Mouse (Mus musculus) G1E (cell line): ENCODE results near the gene Ebf3.

Source experiments
- CTCF ChIP-seq: IDR thresholded peaks from 2 replicates; pipeline ENCODE4 v1.5.1; 2012; ENCODE audit warnings: low read depth, low read length, inconsistent platforms, mixed read lengths
- POLR2AphosphoS5 ChIP-seq: IDR thresholded peaks from 2 replicates; pipeline ENCODE4 v1.6.1; 2012; ENCODE audit warnings: low read depth, low read length, inconsistent platforms; ENCODE audit not compliant: insufficient replicate concordance
- TAL1 ChIP-seq: conservative IDR thresholded peaks from 2 replicates; pipeline ENCODE4 v1.6.1; 2012; ENCODE audit warnings: low read depth, low read length, inconsistent platforms, mixed read lengths

- TF ChIP-seq CTCF (no peak), TAL1 (no peak), POLR2AphosphoS5 (no peak)
These were observed 1.9 kb downstream of the Ebf3 start for GRCm38 (mm10) chr7:137312166-137312932.
